Mouse (Mus musculus) right cerebral cortex, postnatal 25 days (tissue): ENCODE results near the gene H2-K1.
"Not testable (repeated sequence)": the region's sequence is repeated elsewhere in the genome, so short reads cannot be mapped to it uniquely, and the experiment has no call there.

Experiments used
- DNase-seq: peaks from one replicate; pipeline ENCODE4 v3.0.0; 2022

Gene H2-K1

DNA sequence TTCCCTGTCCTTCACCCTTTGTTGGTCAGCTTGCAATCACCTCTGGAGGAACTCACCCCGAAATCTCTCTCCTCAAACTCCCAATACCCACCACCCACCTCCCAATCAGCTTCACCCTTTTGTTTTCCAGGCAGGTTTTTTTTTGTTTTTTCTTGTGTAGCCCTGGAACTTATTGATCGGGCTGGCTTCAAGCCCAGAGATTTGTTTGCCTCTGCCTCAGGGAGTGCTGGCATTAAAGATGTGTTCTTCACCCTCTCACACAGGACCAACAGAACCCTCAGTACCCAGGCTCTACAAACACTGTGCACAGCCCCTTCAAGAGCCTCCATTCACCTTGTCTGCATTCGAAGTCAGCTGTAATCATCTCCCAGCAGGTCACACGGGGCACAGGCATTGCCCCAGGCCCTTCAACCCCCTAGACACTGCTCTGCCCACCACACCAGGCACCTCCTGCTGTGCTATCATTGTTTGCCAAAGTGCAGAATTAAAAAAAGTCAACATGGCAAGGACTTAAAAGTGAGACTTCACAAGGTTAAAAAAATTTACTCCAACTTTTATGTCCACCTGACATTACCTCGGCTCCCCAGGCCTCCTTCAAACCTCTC is 46.1 kb downstream of the H2-K1 start:
- no peak for DNase-seq

DNA sequence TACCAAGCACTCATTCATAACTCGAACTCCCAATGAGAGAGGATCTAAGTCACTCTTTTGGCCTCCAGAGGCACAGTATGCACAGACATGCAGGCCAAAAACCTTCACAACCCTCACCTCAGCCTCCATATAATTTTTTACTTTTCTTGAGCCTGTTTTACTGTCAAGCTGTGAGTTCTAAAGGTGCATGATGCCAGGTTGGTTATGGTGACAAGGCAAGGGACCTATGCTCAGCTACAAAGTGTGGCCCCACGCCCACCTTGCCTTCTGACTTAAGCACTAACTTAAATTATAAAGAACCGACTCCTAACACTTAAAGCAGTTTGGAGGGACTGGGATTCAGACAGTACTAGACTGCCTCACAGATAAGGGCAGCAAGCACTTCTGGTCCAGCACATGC is 46.8 kb downstream of the H2-K1 start:
- no peak for DNase-seq

DNA sequence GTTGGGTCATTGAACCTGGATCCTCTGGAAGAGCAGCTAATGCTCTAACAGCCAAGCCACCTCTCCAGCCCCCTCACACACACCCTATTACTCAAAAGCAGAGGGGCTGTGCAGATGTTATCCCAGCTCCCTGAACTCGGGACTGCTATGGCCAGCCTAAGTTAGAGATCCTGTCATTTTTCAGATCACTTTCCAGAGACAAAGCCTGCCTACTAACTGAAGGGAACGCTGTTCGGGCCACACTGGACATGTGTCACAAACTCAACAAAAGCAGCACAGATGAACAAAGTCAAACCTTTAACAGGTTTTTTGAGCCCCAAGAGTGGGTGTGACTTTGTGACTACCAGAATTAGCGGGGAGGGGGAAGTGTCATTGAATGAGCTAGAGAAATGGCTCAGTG is 47.3 kb downstream of the H2-K1 start:
- DNase-seq: no peak

DNA sequence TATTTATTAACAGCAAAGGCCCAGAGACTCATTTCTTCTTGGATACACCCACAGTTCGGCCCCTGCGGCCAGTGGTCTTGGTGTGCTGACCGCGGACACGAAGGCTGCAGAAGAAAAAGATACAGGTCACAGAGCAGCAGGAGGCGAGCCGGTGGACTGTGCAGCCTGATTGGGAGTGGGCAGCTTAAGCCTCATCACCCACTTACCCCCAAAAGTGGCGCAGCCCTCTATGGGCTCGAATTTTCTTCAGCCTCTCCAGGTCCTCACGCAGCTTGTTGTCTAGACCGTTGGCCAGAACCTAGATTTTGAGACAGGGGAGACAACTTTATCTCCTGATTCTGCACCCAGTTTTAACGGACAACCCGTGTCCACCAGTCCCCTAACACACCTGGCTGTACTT is 48.1 kb downstream of the H2-K1 start:
- DNase-seq: not testable (repeated sequence)

DNA sequence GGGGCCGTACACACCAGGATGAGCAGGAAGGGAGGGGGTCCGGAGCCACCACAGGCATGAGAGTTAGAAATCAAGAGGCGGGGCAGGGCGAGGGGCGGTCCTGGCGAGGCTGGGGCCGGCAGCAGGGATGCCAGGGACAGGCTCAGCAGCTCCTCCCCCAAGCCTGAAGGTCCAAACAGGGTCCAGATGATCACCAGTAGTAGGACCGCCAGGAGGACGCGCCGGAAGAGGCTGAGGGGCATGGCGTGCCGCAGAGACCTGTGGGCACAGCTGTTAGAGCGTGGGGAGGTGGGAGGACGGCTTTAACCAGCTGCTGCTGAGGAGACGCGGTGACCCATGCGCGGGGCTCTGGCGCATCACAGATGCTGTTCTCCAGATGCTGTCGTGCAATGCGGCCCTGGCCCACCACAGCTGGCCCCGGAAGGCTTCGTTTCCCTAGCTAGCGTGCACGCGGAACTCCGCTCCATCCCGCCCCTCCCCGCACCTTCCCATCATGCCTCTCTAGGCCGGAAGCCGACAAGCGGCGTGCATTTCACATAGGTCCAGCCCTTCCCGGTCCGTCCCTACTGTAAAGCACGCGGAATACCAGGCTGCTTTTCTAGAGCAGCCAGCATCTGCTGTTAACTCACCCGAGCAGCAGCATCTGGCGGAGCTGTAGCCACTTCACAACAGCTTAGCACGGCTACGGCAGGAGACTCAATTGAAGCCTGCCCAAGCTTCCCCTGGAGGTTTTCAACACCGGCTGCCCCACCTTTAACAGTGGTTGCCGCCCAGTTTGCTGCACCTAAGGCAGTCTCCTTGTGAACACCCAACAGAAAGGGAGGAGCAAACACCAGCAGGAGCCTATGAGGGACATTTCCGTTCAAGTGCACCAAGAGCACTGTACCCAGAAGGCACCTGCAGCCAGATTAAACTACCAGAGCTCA is 48.9 kb downstream of the H2-K1 start, which contains the start of gene B3galt4:
Gene B3galt4, minus strand, starts transcription at position 468 of the 926 bp plus-strand sequence.
- peak; percentile 78 for DNase-seq

DNA sequence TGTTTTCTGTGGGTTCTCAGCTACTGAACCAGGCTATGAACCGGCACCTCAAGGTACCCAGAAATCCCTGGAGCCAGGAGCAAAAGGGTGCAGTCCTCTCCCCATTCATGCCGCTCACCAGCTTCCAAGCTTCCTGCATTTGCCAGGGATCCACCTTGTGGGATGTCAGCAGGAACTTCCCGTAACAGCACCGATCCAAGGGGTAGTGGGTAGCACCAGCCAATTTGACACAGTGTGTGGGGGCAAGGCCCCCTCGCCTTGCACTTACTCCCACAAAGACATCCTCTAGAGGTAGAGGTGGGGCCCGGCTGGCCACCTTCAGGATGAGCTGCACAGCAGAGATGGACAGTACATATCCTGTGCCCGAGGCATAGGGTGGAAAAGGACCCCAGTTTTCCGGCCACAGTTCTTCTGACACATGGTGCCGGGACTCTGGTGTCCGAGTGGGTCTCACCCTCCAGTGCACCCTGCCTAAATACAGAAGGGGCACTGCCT is 50.0 kb downstream of the H2-K1 start:
- no peak for DNase-seq

DNA sequence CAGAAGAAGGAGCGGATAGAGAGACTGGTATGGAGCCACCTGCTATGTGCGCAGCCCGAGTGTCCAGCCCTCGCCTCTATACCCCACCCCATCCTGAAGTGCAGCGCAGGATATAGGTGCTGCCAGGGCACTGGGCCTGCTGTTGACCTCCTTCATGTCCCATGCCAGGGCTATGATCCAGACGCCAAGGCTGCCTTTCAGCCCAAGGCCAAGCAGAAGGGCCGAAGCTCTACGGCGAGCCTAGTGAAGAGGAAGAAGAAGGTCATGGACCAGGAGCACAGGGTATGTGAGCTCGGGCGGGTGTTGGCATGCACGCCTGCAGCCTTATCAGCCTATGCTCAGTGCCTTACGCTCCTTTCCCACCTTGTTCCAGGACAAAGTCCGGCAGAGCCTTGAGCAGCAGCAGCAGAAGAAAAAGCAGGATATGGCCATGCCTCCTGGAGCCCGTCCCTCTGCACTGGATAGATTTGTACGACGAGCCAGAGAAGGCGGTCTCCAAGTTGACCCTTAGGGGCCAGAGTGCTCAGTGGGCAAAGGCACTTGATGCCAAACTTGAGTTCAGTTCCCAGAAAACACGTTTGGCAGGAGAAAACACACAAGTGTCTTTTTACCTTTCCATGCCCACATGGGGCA is 51.1 kb downstream of the H2-K1 start:
- DNase-seq: no peak

DNA sequence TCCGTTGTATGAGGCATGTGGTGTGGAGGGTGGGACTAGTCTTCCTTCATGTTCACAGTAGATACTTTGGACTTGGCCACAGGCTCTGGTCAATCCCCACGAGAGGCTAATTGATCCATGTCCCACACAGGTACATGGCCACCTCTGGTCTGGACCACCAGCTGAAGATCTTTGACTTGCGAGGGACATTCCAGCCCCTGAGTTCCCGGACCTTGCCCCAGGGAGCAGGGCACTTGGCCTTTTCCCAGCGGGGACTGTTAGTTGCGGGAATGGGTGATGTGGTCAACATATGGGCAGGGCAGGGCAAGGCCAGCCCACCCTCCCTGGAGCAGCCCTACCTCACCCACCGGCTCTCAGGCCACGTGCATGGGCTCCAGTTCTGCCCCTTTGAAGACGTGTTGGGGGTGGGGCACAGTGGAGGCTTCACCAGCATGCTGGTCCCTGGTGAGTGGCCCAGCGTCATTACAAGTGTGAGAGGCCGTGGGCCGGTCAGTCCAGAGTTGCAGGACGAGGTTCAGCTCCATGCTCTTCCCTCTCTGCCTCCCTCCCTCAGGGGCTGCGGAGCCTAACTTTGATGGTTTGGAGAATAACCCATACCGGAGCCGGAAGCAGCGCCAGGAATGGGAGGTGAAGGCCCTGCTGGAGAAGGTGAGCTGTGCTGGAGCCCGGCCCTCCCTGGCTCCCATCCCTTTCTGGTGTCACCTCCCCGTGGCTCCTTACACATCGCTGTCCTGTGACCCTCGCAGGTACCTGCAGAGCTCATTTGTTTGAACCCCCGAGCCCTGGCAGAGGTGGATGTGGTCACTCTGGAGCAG is 51.9 kb downstream of the H2-K1 start:
- no peak for DNase-seq

DNA sequence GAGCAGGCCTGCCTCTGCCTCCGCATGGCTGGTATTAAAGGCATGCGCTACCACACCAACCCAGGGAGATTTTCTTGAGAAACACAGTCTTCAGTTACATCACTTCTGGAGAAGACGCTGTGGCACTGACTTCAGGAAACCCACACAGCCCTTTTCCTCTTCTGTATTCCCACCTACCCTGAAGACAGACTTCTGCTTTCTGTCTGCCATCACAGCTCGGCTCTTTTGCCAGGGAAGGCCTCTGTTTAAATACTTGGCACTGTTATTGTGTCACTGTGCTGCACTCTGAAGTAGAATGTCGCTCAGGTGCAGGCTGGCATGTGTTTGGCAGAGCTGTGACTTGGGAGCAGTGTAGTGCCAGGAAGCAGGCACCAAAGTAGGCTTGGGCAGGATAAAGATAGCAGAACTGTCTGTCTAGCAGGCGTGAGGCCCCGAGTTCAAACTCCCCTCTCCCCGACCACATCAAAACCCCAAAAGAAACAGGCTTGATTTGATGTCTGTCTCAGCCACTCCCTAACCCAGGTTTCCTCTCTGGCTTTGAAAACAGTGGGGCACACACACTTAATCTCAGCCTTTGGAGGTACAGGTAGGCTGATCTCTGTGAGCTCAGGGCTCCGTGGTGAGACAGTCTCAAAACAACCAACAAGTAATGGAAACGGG is 52.6 kb downstream of the H2-K1 start:
- DNase-seq: no peak
